Mouse (Mus musculus): ENCODE results near the gene Sipa1l1.

Gene Sipa1l1

DNA sequence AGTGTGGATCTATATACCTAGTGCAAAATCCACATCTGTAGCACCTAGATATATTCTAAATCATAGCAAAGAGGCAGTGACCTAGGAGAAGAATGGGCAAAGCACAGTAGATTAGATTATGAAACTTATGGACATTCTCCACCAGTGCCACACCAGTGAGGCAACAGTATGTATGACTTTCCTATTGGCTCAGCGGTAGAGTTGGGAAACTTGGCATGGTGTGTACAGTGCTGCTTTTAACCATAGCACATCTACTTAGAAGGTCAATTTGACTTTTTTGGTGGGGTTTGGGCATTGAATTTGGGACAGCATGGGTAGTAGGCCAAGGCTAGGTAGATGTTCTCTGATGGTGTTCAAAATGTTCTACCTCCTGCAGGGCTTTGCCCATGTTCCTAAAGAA is 159.0 kb downstream of the Sipa1l1 start:
- in situ Hi-C loops (cut with MboI, MseI): no loop called here

DNA sequence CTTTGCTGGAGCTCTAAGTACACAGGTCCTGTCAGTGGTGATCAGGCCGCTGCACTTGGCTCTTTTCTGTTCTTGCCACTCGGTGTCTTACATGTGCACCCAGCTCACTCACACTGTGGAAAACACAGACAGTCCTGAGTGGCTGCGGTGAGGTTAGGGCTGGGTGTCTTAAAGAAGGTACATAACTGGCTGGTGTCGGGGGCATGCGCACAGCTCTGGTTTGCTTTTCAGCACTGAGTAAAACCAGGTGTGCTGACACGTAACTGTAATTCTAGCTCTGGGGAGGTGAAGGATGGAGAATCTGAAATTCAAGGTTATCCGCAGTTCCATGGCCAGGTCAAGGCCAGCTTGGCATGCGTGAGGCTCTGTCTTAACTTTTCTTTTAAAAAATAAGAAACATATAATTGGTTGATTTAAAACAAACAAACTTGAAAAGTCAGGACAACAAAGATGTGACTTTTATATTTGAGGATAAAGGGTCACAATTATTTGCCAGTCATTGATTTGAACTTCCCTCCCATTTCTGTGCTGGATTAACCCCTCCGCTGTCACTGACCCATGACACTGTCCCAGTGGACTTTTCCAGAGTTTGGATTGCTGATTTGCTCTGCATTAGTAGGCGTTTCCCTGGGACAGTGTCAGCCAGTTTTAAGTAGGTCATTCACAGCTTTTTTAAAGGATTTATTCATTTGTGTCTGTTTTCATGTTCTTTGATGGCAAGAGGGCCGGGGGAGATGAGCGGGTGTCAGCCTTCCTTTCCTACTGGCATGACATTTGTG is 163.9 kb downstream of the Sipa1l1 start:
- in situ Hi-C loops (cut with MboI, MseI): no loop called here

DNA sequence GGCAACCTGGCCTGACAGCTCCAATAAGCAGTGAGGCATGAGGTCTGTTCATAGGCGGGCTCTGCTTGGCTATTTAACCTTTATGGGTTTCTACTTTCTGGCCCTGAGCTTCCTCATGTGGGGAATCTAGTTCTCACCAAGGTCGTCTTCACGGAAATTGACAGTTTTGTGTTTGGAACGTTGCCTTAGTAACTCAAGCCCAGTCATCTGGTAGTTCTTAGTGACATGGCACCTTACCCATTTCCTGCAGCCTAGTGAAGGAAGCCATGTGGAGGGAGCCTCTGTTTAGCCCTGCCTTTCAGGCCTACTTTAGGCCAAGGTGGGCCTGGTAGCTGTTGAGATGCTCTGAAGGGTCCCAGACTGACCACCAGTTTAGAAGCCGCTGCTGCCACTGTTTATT is 164.9 kb downstream of the Sipa1l1 start:
- in situ Hi-C loops (cut with MboI, MseI): no loop called here

DNA sequence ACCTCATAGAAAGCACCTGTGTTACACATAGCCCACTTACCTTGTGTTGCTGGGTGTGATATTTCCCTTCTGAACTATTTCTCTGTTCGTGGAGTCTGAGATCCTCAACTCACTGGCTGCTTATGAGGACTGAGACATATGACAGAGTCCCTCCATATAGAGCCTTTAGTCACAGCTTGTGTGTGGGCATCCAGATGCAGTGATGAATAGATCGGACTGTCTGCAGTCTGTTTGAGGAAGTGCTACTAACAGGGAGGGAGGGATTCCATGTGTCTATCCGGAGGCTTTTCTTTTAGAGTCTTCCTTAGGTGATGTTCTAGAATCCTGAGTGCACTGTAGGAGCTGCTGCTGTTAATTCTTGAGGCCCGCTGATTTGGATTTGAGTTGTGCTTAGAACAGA is 165.4 kb downstream of the Sipa1l1 start:
- in situ Hi-C loops (cut with MboI, MseI): no loop called here

DNA sequence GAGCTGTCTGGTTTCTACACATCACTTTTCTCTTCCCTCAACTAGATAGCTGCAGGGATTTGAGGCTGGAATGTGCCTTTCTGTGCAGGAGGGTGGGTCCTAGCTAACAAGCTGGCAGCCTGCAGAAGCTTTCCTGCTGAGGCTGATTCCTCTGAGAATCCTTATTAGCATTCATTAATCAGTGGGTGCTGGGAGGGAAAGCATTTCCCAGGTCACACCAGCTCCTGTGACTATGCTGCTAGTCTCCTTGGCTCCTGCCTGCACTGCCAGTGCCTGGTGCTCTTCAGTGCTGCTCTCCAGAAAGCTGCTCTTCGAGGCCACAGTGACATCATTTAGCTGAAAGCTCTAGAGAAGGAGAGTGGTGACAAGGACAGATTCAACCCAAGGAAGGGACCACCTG is 166.0 kb downstream of the Sipa1l1 start:
- in situ Hi-C loops (cut with MboI, MseI): no loop called here

DNA sequence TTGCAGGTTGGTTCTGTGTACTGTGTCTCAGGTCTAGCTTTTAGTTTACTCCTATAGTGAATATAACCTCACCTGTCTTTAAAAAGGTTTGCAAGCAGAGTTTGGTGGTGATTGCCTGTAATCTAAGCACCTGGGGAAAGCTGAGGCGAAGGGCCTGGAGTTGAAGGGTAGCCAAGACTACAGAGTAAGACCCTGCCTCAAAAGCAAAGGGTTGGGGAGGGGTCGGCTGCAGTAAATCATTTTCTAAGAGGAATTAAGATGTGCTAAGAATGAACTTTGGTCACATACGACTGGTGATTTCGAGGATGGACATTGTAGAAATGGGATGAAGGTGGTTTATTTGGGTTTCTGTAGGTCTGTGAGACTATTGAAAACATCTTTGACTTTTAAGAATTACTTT is 169.4 kb downstream of the Sipa1l1 start:
- in situ Hi-C loops (cut with MboI, MseI): no loop called here

DNA sequence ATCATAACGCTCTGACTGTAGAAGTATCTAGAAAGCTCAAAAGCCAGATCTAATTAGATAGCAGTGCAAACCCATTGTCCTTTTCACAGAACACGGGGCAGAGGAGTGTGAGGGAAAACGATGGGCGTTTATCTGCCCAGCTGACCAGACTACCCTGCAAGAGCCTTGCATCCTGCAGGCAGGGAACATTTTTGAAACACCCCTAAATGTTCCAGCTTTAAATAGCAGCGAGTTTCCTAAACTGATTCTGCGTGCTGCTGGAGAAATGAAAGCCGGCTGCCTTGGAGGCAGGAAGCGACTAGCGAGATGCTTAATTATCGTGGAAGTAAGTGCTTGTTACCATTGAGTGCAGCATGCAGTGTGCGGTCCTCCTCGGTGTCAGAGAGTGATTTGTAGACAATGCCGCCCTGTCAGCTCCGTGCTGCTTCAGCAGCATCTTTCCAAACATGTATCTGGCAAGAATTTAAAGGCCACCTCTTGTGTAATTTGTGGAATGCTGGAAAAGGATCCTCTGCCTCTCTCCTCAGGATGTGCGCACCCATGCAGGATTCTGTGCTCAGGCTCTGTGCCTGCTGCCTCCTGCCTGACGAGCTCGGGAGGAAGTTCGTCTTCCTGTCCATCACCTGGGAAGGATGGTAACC is 170.2 kb downstream of the Sipa1l1 start:
- in situ Hi-C loops (cut with MboI, MseI): no loop called here

DNA sequence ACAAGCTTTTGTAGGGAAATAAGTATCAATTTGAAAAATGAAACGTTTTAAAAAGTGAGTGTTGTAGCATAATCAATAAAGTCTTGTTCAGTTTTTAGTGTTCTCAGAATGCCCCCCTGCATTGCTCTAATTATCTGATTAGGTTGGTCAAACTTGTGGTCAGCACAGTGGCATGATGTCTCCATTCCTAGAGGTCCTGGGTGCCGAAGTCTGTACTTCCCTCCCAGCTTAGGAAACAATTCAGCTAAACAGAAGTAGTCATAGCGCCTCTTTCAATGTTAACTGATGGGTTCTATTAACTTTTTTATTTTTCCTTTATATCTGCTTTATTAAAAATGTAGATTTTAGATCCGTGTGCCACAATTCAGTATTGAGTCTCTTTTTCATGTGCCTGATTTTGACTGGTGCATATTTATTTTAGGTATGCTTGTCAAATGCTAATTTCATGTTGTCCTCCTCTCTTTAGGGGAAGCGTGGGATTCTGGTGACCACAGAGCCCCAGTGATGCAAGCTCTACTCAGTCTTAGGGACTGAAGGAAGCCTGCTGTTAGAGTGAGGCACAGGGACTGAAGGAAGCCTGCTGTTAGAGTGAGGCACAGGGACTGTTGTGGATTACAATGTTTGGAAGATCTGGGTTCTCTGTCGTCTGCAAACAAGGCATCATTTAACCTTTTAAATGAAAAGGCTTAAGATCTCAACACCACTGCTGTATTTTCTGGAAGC is 171.2 kb downstream of the Sipa1l1 start:
- in situ Hi-C loops (cut with MboI, MseI): no loop called here

DNA sequence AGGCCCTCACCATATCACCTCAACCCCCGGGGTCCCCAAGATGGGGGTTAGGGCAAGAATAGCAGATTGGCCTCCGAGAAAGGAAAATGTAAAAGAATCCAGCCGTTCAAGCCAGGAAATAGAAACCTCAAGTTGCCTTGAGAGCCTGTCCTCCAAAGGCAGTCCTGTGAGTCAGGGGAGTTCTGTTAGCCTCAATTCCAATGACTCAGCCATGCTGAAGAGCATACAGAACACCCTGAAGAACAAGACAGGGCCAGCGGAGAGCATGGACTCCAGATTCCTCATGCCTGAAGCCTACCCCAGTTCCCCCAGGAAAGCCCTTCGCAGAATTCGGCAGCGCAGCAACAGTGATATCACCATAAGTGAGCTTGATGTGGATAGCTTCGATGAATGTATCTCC is 172.1 kb downstream of the Sipa1l1 start:
- in situ Hi-C loops (cut with MboI, MseI): no loop called here

DNA sequence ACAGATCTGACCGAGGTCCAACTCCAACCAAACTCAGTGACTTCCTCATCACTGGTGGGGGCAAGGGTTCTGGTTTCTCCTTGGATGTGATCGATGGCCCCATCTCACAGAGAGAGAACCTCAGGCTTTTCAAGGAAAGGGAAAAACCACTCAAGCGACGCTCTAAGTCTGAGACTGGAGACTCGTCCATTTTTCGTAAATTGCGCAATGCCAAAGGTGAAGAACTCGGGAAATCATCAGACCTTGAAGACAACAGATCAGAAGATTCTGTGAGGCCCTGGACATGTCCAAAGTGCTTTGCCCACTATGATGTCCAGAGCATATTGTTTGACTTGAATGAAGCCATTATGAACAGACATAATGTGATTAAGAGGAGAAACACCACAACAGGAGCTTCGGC is 172.6 kb downstream of the Sipa1l1 start:
- in situ Hi-C loops (cut with MboI, MseI): no loop called here

DNA sequence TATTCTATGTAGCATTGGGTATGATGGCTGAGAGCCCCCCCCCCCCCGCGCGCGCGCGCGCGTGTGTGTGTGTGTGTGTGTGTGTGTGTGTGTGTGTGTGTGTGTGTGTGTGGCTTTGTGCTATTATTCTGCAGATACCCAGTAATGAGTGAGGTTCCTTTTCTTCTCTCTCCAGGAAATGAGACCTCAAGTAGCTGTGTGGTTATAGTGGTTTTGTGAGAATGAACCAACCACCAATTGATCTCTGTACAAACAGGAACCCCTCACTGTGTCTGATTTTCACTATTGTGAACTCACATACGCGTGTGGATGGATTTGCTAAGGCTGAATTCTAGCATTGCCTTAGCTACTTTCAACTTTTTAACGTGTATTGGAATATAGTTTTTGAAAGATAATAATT is 181.0 kb downstream of the Sipa1l1 start:
- in situ Hi-C loops (cut with MboI, MseI): no loop called here

DNA sequence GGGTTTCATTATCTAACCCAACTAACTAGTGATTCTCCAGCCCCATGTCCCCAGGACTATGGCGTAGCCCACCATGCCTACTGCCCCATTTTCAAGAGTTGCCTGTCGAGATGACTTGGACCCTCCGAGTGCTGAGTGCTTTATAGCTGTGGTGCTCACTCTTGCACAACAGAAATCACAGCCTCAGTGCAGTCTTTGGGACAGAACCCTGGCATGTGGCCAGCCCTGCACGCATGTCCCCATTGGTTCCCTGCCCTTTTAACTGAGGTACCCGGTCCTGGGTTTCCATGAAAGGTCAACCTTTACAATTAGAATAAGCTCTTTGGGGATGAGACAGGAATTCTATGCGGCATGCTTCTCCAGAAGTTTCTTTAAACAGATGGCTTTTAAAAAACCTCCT is 181.8 kb downstream of the Sipa1l1 start:
- in situ Hi-C loops (cut with MboI, MseI): no loop called here

DNA sequence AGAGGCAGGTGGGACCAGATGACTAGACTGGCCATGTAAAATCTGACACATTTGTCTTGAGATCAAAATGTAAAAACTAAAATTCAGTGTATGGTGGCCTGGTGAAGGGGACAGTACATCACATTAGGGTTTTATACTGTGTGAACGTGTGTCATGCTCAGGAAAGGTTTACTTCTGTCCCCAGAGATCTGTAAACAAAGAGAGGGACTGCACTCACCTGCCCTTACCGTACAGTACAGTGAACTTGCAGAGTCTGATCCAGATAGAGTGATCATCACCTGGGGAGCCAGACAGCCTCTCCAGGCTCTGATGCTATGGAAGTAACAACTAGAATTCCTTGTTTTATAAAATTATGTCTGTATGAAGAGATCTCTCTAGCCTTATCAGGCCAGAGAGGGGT is 184.5 kb downstream of the Sipa1l1 start:
- in situ Hi-C loops (cut with MboI, MseI): no loop called here

DNA sequence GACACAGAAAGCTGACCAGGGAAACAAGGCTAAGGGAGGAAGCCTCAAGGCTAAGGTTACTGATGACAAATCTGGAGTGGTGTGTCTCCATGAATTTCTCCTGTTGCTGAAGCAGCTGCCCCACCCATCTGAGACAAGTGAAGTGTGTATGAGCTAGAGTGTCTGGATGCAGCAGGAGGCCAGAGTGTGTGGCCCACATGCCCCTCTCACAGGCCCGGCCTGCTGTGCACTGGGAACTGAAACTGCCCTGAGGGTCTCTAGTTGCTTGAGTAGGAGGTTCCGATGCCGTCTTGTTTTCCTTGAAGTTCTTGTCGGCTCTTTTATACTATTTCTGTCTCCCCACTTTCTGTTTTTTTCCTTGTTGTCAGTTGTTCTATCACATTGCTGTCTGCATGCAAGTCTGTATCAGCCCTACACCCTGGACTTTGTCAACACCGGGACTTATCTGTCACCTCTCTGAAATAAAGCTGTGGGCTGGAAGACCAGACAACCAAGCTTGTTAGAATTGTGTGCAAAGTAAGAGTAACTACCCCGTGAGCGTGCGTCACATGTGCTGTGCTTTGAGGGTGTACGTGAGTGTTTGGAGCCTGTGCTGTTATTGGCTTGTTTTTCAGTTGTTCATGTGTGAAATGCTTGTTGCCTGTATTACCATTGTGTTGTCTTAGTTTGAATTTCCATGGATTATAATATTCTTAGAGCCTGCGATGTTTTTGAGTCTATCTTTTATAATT is 186.5 kb downstream of the Sipa1l1 start:
- in situ Hi-C loops (cut with MboI, MseI): no loop called here

DNA sequence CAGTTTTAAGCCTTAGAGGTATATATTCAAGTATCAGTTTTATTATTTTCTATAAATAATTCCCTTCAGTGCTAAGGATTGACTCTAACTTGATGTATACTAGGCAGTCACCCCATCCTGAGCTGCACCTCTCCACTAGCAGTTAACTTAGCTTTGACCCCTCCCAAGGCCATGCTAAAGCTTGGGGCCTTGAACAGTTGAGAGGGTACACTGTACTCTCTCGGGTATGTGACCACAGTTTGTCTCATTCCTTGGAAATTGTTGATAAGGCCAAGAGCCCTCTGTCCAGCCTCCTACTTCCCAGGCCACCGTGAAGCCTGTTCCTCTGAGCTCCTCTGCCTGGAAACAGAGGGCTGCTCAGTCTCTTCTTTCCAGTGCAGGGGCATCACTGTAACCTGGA is 187.4 kb downstream of the Sipa1l1 start:
- in situ Hi-C loops (cut with MboI, MseI): no loop called here

DNA sequence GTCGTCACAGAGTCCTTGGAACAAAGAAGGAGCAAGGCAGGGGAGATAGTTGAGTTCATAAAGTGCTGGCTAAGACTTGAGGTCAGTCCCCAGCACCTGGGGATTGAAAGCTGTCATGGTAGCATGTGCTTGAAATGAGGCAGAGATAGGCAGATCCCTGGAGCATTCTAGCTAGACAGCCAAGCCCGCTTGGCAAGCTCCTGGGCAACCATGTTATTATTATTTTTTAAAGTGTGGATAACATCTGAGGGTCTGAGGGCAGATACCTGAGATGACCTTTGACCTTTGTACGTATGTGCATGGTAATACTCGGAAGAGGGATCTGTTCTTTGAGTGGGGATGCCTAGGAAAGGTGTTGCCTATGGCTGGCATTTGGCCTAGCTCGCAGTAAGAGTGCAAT is 188.3 kb downstream of the Sipa1l1 start:
- in situ Hi-C loops (cut with MboI, MseI): no loop called here

DNA sequence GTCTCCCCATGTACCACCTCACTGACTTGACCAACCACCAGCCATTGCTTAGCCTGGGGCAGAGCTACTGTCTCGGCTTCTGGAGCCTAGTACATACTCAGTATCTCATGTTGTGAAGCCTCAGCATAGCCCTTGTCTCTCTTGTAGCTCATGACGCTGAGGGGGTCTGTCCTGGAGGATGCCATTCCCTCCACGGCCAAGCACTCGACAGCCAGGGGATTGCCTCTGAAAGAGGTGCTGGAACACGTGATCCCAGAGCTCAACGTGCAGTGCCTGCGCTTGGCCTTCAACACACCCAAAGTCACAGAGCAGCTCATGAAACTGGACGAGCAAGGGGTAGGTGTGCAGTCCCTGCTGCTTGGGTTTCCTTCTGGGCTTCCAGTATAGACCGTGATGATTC is 193.7 kb downstream of the Sipa1l1 start:
- in situ Hi-C loops (cut with MboI, MseI): no loop called here

DNA sequence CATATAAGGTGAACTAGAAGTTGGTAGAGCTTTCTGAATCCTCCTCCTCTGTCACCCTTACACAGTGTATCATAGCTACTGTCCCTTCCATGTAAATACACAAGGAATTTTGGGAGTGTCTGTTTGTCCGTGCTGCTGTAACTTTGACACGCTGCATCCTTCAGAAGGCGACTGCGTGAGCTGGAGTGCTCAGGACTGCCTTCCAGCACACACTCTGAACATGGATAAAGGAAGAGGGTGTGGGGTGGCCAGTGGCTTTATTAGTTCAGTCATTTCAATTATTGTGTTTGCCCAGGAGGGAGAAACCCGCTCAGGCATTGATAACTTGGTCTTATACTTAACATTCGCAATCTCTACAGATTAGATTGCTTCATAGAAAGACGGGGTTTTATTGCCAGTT is 195.1 kb downstream of the Sipa1l1 start:
- in situ Hi-C loops (cut with MboI, MseI): no loop called here

DNA sequence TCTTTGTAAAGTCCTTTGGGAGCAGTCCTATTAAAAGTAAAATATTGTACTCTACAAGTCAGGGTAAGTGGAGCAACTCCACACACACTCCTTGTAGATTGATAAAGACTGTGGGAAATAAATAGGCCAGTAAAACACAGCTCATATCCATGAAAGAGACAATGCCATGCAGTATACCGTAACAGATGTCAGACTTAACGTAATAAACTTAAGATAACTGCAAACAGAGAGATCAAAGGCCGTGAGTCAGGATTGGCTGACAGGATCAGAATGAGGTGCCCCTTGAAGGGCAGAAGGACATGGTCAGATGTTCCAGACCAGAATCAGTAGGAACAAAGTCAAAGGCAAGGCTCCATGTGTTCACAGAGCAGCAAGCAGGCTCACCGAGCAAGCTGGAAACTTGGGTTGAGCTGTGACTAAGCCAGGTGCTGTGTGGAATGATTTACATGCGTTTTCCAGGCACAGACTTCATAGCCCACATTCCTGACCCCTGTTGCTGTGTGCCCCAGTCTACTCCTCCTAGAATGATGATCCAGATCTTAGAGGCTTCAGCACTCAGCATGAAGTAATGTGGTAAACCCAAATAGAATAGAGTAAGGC is 196.3 kb downstream of the Sipa1l1 start:
- in situ Hi-C loops (cut with MboI, MseI): no loop called here

DNA sequence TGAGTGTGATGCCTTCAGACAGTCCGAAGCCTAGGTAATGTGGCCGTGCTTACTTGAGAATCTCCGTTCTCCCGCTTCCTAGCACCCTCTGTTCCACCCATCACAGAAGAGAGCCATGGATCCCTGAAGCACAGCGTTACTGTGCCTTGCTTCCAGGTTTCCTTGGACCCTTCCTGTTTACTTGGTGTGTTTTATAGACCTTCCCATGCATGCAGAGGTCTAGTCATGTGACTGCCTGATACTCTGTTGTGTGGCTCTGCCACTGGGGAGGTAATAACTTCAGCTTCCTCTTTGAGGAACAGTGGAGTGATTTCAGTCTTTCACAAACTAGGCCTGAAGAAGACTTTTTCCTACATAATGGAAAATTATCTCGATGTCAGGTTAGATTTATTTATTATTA is 197.6 kb downstream of the Sipa1l1 start:
- in situ Hi-C loops (cut with MboI, MseI): no loop called here

DNA sequence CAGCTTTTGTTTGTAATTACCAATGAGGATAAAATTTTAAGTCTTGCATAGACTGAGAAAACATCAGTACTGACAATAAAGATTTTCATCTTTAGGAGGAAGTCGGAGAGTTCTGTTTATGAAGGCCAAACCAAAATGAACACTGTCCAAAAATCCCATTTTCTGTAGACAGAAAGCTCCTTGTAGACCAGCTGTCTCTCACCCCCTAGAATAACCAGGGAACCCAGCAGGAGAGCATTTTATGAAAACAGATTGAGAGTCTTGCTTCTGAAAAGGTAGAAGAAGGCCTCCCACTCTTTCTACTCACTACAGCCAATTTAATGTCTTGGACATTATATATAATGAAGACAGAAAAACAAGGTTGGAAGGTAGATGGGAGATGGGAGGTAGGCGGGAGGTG is 198.2 kb downstream of the Sipa1l1 start:
- in situ Hi-C loops (cut with MboI, MseI): no loop called here

DNA sequence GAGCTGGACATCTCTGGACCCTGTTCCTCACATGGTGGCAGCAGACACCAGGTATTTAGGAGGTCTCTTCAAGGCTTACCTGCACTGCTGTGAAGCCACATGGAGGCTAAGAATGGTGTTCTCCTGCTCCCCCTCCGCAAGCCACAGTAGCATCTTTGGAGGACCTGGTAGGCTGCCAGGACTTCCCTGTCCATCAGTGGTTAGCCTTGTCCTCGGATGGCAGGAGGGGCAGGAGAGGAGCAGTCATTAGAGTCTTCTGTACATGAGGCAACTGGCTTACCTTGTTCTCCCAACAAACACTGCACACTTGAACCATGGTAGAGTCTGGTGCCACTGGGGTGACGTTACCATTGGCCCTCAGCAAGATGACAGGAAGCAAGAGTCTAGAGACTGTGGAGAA is 198.9 kb downstream of the Sipa1l1 start:
- in situ Hi-C loops (cut with MboI, MseI): no loop called here
